Mouse (Mus musculus) liver, postnatal 0 days (tissue): Measurements from ENCODE around the gene Fank1.

Experiments used
- CTCF ChIP-seq: sonication (generic); IDR thresholded peaks from 2 replicates; pipeline ENCODE4 v1.5.1; 2016; ENCODE audit warnings: antibody characterized with exemption, low read depth
- EP300 ChIP-seq: IDR thresholded peaks from 2 replicates; pipeline ENCODE4 v1.6.1; 2016; ENCODE audit warnings: antibody characterized with exemption, low read depth, mild to moderate bottlenecking

DNA sequence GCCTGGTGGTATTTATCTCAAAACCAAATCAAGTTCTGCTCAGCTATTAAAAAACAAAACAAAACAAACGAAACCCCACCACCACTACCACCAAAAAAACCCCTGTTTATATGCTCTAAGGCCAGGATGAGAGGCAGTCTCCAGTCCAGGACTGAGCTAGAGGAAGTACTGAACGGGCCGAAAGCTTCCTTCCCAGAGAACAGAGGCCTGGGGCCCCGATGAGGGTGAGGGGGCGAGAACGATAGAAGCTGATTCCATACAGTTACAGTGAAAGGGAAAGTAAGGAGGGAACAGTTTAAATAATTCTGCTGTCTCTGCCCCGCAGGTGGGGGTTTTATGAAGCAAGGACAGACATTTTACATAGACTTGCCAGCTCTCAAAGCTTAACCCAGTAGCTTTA is 52.9 kb downstream of the Fank1 start:
- TF ChIP-seq CTCF, result no peak
- TF ChIP-seq EP300, result no peak
